Mouse (Mus musculus): ENCODE results near the gene Hp. TPM values are rescaled to one million over a fixed set of nuclear protein-coding genes. Genes with fewer than 3 reads are reported as not detected.

The Hp gene
- polyA plus RNA-seq, 1 experiment: 53.6 TPM

DNA sequence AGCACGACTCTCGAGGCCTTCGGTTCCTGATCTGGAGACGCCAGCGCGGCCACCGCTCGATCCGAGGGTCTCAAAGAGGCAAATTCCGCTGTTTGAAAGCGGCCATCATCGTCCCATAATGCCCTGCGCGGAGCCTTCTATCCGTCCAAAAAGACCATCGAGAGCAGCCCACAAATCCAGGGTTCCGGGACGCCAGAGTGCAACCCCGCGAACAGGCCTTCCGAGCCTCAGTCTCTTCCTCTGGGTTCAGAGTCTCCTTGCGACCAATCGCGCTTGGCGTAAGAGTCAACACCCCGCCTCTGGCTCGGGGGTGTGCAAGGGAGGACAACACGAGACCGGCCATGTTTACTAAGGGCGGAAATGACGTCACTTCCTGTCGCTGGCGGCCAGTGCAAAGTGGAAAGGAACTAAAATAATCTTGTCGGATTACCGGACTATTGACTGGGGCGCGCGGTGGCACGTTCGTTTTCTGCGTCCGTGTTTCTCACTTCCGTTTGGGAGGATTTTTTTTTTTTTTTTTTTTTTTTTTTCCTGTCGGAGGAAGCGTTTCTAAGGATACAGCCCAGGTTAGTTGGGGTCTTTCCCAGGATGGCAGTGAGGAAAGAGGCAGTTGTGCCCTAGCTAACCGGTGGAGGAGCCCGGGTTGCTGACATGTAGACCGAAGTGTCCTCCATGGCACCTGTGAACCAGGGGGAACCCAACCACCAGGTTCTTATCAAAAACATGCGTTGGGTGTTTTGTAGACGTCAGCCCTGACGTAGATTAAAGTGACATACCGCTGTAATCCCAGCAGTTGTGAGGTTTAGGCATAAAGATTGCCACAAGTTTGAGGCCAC lies 13.3 kb downstream of the Hp start, which contains the start of the genes Dhx38 and Txnl4b:
Gene Dhx38 (minus strand): TSS at position 364 of the 836 bp plus-strand sequence.
Gene Txnl4b (plus strand): TSS at position 395 of the 836 bp plus-strand sequence.
- peaks cover 7% of the 10 kb centered on the region; the same call in 1 of the 2 replicates for H3K4me1 ChIP-seq (replicated peaks; ENCODE audit: control insufficient read depth, insufficient read depth, low read length)
- H3K36me3 ChIP-seq (ENCODE audit: control insufficient read depth, insufficient read depth, low read length): peaks cover 29% of the 10 kb centered on the region
- peak within 1 kb of the TSS; percentile 79 for H3K27ac ChIP-seq (ENCODE audit: control insufficient read depth, insufficient read depth, low read length)
- H3K4me3 ChIP-seq (ENCODE audit: control insufficient read depth, insufficient read depth, low read length): peak within 1 kb of the TSS; percentile 83
- peak; percentile 96 for DNase-seq
- under 1% methylated on average over 52 of the region's 52 CpGs for WGBS
- no peaks in the 10 kb centered on the region for H3K27me3 ChIP-seq (ENCODE audit: control insufficient read depth, insufficient read depth, low read length)
- TF ChIP-seq CTCF (IDR thresholded peaks at IDR 0.05; ENCODE audit: borderline replicate concordance, control insufficient read depth, extremely low read depth, insufficient read depth, low read length, poor library complexity) (peak; percentile 64; the same call in 1 of the 2 replicates), POLR2A (IDR thresholded peaks at IDR 0.05; ENCODE audit: control insufficient read depth, extremely low read depth, insufficient read depth, low read length, poor library complexity) (peak; percentile 48; the same call in 1 of the 2 replicates)

DNA sequence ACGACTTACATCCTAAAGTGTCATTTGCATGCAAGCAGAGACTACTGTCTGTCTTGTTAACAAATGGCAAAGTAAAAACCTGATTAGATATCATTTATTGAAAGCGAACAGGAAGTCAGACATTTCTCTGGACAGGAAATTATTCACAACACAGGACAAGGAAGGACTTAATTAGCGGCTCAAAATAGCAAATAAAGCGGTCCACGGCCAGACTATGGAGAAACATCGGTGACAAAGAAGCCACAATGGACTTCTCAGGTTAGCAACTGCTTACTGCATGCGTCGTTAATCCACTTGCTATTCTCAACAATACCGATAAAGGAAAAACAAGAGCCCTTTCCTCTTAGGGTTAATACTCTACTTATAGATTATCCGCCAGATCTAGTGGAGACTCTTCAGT lies 14.2 kb downstream of the Hp start:
- peak overlapping the region; percentile 67; the same call in 1 of the 2 replicates for H3K27ac ChIP-seq (ENCODE audit: control insufficient read depth, insufficient read depth, low read length)
- 5% methylated on average over 10 of the region's 10 CpGs for WGBS
- H3K27me3 ChIP-seq (ENCODE audit: control insufficient read depth, insufficient read depth, low read length): no peaks in the 10 kb centered on the region
- no peak for DNase-seq
- TF ChIP-seq POLR2A (IDR thresholded peaks at IDR 0.05; ENCODE audit: control insufficient read depth, extremely low read depth, insufficient read depth, low read length, poor library complexity) (no peak), CTCF (IDR thresholded peaks at IDR 0.05; ENCODE audit: borderline replicate concordance, control insufficient read depth, extremely low read depth, insufficient read depth, low read length, poor library complexity) (no peak)
- H3K4me3 ChIP-seq (ENCODE audit: control insufficient read depth, insufficient read depth, low read length): peak overlapping the region; percentile 83
- H3K4me1 ChIP-seq (replicated peaks; ENCODE audit: control insufficient read depth, insufficient read depth, low read length): peaks cover 7% of the 10 kb centered on the region; the same call in 1 of the 2 replicates
- H3K36me3 ChIP-seq (ENCODE audit: control insufficient read depth, insufficient read depth, low read length): peaks cover 29% of the 10 kb centered on the region

GRCm38 (mm10) chr8:109563881-109564280 lies 15.1 kb downstream of the Hp start:
- TF ChIP-seq POLR2A (IDR thresholded peaks at IDR 0.05; ENCODE audit: control insufficient read depth, extremely low read depth, insufficient read depth, low read length, poor library complexity) (no peak), CTCF (IDR thresholded peaks at IDR 0.05; ENCODE audit: borderline replicate concordance, control insufficient read depth, extremely low read depth, insufficient read depth, low read length, poor library complexity) (no peak)
- Histone ChIP-seq H3K27ac (ENCODE audit: control insufficient read depth, insufficient read depth, low read length) (no peak overlapping the region), H3K4me3 (ENCODE audit: control insufficient read depth, insufficient read depth, low read length) (no peak overlapping the region), H3K27me3 (ENCODE audit: control insufficient read depth, insufficient read depth, low read length) (no peaks in the 10 kb centered on the region), H3K36me3 (ENCODE audit: control insufficient read depth, insufficient read depth, low read length) (peaks cover 38% of the 10 kb centered on the region), H3K4me1 (replicated peaks; ENCODE audit: control insufficient read depth, insufficient read depth, low read length) (peaks cover 7% of the 10 kb centered on the region; the same call in 1 of the 2 replicates)
- DNase-seq: no peak
- WGBS: 14% methylated on average over 2 of the region's 2 CpGs

- H3K27ac ChIP-seq (ENCODE audit: control insufficient read depth, insufficient read depth, low read length): no peak overlapping the region
- H3K36me3 ChIP-seq (ENCODE audit: control insufficient read depth, insufficient read depth, low read length): peaks cover 84% of the 10 kb centered on the region
These were observed 27.3 kb downstream of the Hp start for GRCm38 (mm10) chr8:109551663-109552062.

DNA sequence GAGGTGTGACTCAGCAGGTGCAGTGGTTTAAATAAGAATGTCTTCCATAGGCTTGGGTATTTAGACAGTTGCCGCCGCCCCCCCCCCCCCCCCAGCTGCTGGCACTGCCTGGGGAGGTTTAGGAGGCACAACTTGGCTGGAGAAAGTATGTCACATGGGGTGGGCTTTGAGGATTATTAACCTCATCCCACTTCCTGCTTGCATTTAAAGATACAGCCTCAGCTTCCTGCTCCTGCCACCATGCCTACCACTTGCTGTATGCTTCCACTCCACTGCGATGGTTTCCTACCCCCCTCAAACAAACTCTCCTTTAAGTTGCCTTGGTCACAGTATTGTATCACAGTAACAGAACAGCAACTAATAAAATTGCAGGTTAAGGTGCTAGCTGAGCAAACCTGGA lies 34.9 kb downstream of the Hp start:
- no peak for DNase-seq
- 0 out of 2 replicates have a peak, but pooled peaks cover 14% of the 10 kb centered on the region for H3K36me3 ChIP-seq (ENCODE audit: control insufficient read depth, insufficient read depth, low read length)
- no peak overlapping the region for H3K27ac ChIP-seq (ENCODE audit: control insufficient read depth, insufficient read depth, low read length)
- no peak overlapping the region for H3K4me3 ChIP-seq (ENCODE audit: control insufficient read depth, insufficient read depth, low read length)
- H3K27me3 ChIP-seq (ENCODE audit: control insufficient read depth, insufficient read depth, low read length): no peaks in the 10 kb centered on the region
- H3K4me1 ChIP-seq (replicated peaks; ENCODE audit: control insufficient read depth, insufficient read depth, low read length): peaks cover 3% of the 10 kb centered on the region; the same call in 1 of the 2 replicates
- TF ChIP-seq POLR2A (IDR thresholded peaks at IDR 0.05; ENCODE audit: control insufficient read depth, extremely low read depth, insufficient read depth, low read length, poor library complexity) (no peak), CTCF (IDR thresholded peaks at IDR 0.05; ENCODE audit: borderline replicate concordance, control insufficient read depth, extremely low read depth, insufficient read depth, low read length, poor library complexity) (no peak)
- 6% methylated on average over 3 of the region's 3 CpGs for WGBS

More at GRCm38 (mm10) chr8:109551663-109552062, 27.3 kb downstream of the Hp start:
- DNase-seq: peak; percentile 30
- WGBS: 68% methylated on average over 3 of the region's 3 CpGs
- H3K4me3 ChIP-seq (ENCODE audit: control insufficient read depth, insufficient read depth, low read length): no peak overlapping the region
- H3K27me3 ChIP-seq (ENCODE audit: control insufficient read depth, insufficient read depth, low read length): no peaks in the 10 kb centered on the region
- H3K4me1 ChIP-seq (replicated peaks; ENCODE audit: control insufficient read depth, insufficient read depth, low read length): no peaks in the 10 kb centered on the region
- TF ChIP-seq POLR2A (IDR thresholded peaks at IDR 0.05; ENCODE audit: control insufficient read depth, extremely low read depth, insufficient read depth, low read length, poor library complexity) (no peak), CTCF (IDR thresholded peaks at IDR 0.05; ENCODE audit: borderline replicate concordance, control insufficient read depth, extremely low read depth, insufficient read depth, low read length, poor library complexity) (peak; percentile 85; the same call in 1 of the 2 replicates)

GRCm38 (mm10) chr8:109542748-109543519 lies 36.0 kb downstream of the Hp start:
- DNase-seq: no peak
- H3K4me3 ChIP-seq (ENCODE audit: control insufficient read depth, insufficient read depth, low read length): no peak overlapping the region
- TF ChIP-seq CTCF (IDR thresholded peaks at IDR 0.05; ENCODE audit: borderline replicate concordance, control insufficient read depth, extremely low read depth, insufficient read depth, low read length, poor library complexity) (no peak), POLR2A (IDR thresholded peaks at IDR 0.05; ENCODE audit: control insufficient read depth, extremely low read depth, insufficient read depth, low read length, poor library complexity) (no peak)
- WGBS: 70% methylated on average over 8 of the region's 8 CpGs
- H3K27me3 ChIP-seq (ENCODE audit: control insufficient read depth, insufficient read depth, low read length): no peaks in the 10 kb centered on the region
- peaks cover 3% of the 10 kb centered on the region; the same call in 1 of the 2 replicates for H3K4me1 ChIP-seq (replicated peaks; ENCODE audit: control insufficient read depth, insufficient read depth, low read length)
- H3K36me3 ChIP-seq (ENCODE audit: control insufficient read depth, insufficient read depth, low read length): 0 out of 2 replicates have a peak, but pooled peaks cover 8% of the 10 kb centered on the region
- no peak overlapping the region for H3K27ac ChIP-seq (ENCODE audit: control insufficient read depth, insufficient read depth, low read length)
